Mouse (Mus musculus) activated CD4-positive, CD25-positive, alpha-beta regulatory T cell, adult 4 months (primary cell): Measurements from ENCODE around the gene Slc12a9. TPM values are rescaled to one million over a fixed set of nuclear protein-coding genes. Genes with fewer than 3 reads are reported as not detected.
A peak's percentile ranks its signal among the peaks of the same experiment; 100 is the strongest.

Source experiments
- ATAC-seq: one replicate; pipeline ENCODE4 v1.8.0; 2017
- polyA plus RNA-seq, 2 experiments: library from polyadenylated mRNA; unstranded; fragments of 100-300 nt; shearing (Covaris generic); gene quantifications; one replicate each; pipeline ENCODE4 v1.2.1; 2017

Slc12a9 gene
- polyA plus RNA-seq, 2 experiments from 2014 or later: 7.8 to 10.1 TPM

GRCm38 (mm10) chr5:137346388-137346787 lies 13.0 kb upstream of the Slc12a9 start:
- no peak for ATAC-seq

DNA sequence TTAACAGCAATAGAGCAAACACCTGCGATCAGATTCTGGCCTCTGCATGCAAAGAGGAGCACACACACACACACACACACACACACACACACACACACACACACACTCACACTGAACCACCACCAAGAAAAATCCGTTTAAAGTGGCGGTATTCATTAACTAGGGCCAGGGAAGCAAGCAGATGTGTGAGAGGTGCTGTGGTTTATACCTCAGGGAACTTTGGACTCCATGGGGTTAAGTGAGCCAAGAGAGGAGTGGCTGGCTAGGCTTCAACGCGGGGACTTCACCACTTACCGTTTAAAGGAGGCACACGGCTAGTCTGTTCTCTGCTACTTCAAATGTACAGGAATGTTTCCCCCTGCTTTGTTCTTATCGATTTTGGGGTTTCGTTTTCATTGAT lies 12.4 kb upstream of the Slc12a9 start:
- no peak for ATAC-seq

DNA sequence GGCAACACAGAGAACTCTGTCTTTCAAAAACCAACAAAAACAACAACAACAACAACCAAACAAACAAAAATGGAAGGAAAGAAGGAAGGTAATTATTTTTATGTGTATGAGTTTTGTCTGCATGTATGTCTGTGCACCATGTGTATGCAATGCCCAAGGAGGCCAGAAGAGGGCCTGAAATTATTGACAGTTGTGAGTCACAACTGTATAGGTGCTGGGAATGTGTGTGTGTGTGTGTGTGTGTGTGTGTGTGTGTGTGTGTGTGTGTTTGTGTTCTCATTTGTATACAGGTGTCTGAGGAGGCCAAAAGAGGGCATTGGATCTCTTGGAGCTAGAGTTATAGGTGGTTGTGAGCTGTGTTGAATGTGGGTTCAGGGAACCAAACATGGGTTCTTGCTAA lies 10.5 kb upstream of the Slc12a9 start:
- ATAC-seq: no peak

- ATAC-seq: no peak
Observed at GRCm38 (mm10) chr5:137343412-137343811, 10.0 kb upstream of the Slc12a9 start.

DNA sequence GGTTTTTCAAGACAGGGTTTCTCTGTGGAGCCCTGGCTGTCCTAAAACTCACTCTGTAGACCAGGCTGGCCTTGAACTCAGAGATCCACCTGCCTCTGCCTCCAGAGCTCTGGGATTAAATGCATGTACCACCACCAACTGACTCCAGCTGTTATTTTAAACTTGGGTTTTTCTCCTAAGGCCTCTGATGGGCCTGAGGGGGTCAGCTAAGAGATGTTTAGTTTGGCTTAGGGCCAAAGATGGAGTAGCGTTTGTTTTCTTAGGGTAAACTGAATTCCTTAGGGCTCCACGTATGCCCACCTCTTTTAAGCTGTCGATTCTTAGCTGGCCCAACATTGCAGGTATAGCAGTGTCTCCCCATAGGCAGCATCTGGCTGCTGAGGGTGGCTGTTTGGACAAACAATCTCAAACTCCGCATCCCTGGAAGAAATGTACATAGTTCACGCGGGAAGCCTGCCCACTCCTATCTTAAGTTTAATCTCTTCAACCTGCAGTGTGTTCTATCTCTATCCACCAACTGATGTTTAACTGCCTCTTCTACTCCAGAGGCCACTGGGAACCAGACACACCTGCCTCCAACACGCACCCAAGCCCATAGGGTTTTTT lies 9.1 kb upstream of the Slc12a9 start:
- no peak for ATAC-seq

- ATAC-seq: no peak
Observed at GRCm38 (mm10) chr5:137340222-137340621, 6.8 kb upstream of the Slc12a9 start.

DNA sequence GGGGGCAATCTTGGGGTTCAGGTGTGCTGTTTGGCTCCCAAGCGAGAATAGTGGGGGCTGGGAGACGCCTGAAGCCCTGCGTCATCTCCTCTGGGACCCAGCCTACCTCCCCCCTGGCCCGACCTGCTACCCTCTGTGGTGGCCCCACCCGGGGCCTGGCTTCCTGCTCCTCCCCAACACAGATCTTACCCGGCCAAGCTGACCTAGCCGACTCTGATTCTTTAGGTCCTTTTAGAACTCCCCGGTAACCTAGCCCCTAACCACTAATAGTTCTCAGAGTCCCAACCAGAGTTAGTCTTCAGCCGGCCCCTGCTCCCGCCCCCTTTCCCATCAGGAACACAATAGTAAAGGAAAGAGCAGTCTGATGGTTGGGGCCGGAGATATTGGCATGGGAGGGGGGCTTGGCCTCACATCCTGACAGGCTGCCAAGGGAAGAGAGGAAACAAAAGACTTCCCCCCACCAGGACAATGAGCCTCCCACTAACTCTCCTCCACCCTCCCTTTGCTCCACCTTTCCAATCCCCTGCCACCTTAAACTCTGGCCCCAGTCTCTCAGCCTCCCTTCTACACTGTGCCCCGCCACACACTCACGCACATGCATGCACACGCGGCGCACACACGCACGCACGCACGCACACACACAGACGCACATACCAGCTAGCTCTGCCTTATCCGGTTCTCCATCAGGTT lies 6.0 kb upstream of the Slc12a9 start:
- no peak for ATAC-seq

DNA sequence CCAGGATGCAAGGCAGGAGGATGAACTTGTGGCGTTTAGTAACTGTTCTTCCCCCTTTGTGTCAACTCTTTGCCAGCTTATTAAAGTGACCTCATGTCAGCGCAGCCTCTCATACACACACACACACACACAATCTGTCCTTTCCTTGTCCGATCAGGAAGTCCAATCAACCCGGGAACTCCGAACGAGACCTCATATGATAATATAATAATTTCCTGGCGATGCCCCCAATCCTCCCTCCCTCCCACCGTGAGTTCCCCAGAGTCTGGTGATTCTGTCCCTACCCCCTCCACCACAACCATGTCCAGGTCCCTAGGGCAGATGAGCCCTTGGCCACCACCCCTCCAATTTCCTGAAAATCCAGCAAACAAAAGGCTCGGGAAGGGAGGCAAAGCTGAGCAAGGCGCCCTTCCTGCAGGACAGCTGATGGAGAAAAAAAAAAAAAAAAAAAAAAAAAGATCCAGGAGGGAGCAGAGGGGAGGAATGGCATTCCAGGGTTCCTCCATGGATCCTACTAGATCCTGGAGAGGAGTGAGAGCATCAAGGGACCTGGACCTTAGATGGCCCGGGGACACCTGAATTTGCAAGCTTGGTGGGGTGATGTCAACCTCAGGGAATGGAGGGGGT lies 5.4 kb upstream of the Slc12a9 start:
- no peak for ATAC-seq

DNA sequence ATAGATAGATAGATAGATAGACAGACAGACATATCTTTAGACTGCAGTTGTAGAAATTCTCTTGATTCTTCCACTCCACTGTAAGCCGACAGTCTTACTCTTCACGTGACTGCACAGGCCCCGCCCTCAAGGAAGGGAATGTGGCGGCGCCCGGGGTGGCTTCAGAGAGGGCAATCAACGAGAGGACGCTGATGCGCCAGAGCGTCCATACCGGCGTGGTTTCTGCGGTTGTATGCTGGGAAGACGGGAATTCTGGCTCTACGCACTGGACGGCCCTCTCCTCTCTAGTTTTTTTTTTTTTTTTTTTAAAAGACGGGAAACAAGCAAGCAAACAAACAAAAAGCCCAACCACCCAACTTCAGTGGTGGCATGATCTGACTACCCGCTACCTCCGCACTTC lies 4.9 kb upstream of the Slc12a9 start:
- peak; percentile 55 for ATAC-seq

DNA sequence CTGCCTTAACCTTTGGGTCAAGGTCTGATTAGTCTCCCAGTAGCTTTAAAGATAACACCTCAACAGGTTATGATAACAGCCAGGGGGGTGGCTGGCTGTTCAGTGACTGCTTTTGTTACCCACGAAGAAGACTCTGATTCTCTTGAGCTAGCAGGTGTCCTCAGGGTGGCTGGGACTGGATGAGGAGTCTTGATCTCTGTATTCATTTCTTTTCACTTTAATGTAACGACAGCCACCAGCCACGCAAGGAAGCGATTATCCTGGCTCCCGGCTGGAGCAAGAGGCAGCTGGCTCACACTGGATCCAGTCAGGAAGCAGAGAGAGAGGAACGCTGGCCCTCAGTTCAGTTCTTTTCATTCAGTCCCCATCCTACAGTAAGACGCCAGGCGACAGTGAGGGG lies 3.8 kb upstream of the Slc12a9 start:
- no peak for ATAC-seq

DNA sequence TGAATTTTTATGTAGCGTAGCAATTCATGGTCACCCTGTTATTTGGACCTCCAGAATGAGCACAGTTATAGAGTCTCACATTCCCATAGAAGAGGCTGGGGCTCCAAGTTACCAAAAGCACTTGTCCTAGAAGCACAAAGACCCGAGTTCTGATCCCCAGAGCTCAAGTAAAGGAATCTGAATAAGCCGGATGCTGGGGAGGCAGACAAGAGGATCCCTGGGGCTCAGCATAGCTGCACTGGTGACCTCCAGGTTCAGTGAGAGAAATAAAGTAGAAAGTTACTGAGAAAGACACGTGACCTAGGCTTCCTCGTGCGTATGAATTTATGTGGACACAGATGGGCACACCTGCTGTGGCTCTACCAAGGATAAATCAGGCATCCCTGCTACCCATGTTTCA lies 1.7 kb upstream of the Slc12a9 start:
- ATAC-seq: no peak

GRCm38 (mm10) chr5:137334317-137334716 lies 920 bp upstream of the Slc12a9 start:
- no peak for ATAC-seq

- ATAC-seq: no peak
Observed at GRCm38 (mm10) chr5:137332857-137333511, 413 bp downstream of the Slc12a9 start.

- no peak for ATAC-seq
Observed at GRCm38 (mm10) chr5:137330910-137331309, 2.5 kb downstream of the Slc12a9 start.

- ATAC-seq: no peak
Observed at GRCm38 (mm10) chr5:137320996-137321395, 12.4 kb downstream of the Slc12a9 start.

- no peak for ATAC-seq
Observed at GRCm38 (mm10) chr5:137318570-137318969, 14.8 kb downstream of the Slc12a9 start.

DNA sequence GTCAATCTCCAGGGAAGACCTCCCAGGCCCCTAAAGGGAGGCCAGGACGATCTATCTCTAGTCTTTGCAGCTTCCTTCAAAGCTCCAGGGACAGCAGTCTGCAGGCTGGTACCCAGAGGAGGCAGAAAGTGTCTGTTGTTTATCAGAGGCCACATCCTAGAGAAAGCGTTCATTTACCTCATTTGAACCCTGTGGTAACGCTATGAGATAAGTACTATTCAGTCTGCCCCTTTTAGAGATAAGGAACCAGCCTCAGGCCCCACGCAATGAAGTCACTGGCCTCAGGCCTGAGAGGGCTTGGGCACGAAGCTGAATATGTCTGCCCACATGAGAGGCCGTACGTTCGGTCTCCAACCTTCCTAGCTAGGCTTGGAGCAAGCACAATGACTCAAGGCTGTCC lies 16.0 kb downstream of the Slc12a9 start:
- no peak for ATAC-seq

DNA sequence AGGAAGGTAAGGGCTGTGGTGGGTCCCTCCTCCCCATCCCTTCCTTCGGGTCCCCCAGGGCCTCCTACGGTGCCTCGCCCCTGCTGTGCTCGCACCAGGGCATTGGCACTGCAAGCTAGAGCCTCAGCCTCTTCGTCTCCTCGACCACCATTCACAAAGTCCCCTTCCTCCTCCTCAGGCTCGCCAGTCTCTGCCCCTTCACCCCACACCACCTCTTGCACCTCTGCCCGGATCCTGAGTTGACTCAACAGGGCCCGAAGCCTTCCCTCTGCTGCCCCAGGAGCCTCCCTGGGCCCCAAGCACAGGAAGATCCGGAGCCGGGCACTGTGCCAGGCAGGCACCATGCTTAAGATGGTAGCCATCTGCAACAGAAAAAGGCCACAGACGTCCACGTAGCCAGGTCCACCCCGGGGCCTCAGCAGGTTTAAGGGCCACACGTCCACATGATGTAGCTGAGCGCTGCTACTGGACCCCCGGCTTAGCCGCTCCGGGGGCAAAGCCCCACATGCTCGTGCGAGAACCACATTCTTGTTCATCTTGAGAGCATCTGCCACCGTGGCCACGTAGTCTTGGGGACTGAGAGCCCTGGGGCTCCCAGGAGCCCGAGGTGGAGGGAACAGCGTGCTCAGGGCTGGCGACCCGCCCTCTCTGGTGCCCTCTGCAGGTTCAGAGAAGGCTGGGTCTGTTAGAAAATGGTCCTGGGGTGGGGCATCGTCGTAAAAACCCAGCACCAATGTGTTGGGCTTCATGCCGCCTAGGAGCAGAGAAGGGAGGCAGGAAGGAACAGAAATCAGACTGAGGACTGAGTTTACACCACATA lies 18.1 kb downstream of the Slc12a9 start:
- no peak for ATAC-seq

GRCm38 (mm10) chr5:137314193-137315083 lies 19.0 kb downstream of the Slc12a9 start, which contains the start of gene Trip6:
Gene Trip6, minus strand, starts transcription at chr5:137314404.
- ATAC-seq: no peak

DNA sequence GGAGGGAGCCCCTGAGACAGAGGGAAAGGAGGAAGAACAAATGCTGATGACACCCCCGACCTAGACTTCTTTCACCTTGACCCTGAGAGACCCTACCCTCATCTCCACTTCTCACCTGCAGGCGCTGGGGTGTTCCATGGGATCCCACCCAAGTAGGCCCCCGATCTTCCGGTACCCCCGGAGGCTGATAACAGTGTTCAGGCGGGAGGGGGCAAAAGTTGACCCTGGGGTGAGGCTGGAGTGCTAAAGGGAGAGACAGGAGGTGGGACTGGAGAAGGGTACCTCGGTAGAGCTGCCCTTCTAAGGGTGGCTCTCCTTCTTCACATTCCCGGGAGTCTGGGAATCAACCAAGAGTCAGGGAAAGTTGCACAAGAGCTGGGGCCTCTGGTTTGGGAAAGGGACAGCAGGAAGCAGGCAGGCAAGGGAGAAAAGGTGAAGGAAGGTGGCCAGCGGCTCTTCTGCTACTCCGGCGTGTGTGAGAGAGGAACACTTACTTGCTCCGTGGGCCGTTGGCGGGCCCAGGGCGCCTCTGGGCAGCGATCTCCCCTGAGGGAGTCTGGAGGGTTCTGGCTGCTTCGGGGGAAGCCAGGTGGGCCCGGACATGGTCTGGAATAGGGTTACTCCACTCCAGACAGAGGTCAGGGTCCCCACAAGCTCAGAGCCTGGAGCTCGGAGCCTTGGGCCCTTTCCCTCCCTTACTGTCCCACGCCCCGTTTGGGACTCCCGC lies 19.8 kb downstream of the Slc12a9 start:
- no peak for ATAC-seq

DNA sequence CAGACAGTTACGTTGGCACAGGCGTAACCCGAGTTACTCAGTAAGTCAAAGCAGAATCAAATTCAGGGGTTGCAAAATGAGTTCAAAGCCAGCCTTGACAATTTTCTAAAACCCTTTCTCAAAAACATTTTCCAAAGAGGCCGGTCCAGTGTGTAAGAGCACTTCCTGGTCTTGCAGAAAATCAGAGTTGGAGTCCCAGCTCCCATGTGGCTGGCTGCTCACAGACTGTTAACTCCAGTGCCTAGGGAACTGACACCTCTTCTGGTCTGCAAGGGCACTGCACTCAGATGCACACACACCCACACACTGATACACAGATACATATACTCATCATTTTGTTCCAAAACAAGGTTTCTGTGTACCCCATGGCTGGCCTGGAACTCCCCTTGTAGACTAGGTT lies 25.0 kb downstream of the Slc12a9 start:
- no peak for ATAC-seq
